Mouse (Mus musculus) CH12.LX (cell line): ENCODE results near the gene Nr0b2. TPM values are rescaled to one million over a fixed set of nuclear protein-coding genes. Genes with fewer than 3 reads are reported as not detected.

Experiments used
- DNase-seq: peaks from one replicate; pipeline ENCODE4 v3.0.0-alpha.2; 2013; ENCODE audit errors: extremely low read depth
- H3K27ac ChIP-seq: 2 replicates; pipeline ENCODE4 v1.5.1; 2012; ENCODE audit warnings: low read depth, mild to moderate bottlenecking, control low read depth, moderate library complexity; ENCODE audit not compliant: insufficient read depth
- H3K27me3 ChIP-seq: replicated peaks from 2 replicates; pipeline ENCODE3; 2012; ENCODE audit warnings: inconsistent platforms
- H3K36me3 ChIP-seq, 2 experiments: replicated peaks in 1 of 2; 2 replicates each; pipeline versions ENCODE3 to v1.6.1; 2012; ENCODE audit warnings: inconsistent platforms in 1 of 2, low read length in 1 of 2, mild to moderate bottlenecking in 1 of 2, mixed read lengths in 1 of 2, moderate library complexity in 1 of 2; ENCODE audit not compliant: control insufficient read depth in 1 of 2, insufficient read depth in 1 of 2
- H3K4me1 ChIP-seq, 2 experiments: 2 replicates each; pipeline ENCODE4 v1.6.1; 2012; ENCODE audit warnings: inconsistent platforms in 1 of 2, moderate library complexity in 1 of 2; ENCODE audit not compliant: insufficient read depth in 2 of 2, control insufficient read depth in 1 of 2
- H3K4me2 ChIP-seq: 2 replicates; pipeline ENCODE4 v1.6.1; 2012; ENCODE audit warnings: low read depth, mild to moderate bottlenecking, control low read depth; ENCODE audit not compliant: poor library complexity, insufficient read depth, severe bottlenecking
- H3K4me3 ChIP-seq, 3 experiments: fragments of 150-350 bp in 1 of 3; sonication (generic) in 1 of 3; replicated peaks in 1 of 3; 2 replicates each; pipeline versions ENCODE3 to v1.5.1; 2011 to 2012; ENCODE audit warnings: low read depth in 2 of 3, low read length in 2 of 3, mild to moderate bottlenecking in 2 of 3, moderate library complexity in 2 of 3, control low read depth in 1 of 3, improper control_type of control experiment in 1 of 3, inconsistent platforms in 1 of 3, mixed read lengths in 1 of 3; ENCODE audit not compliant: poor library complexity in 1 of 3
- H3K79me2 ChIP-seq: replicated peaks from 2 replicates; pipeline ENCODE4 v1.6.1; 2012; ENCODE audit warnings: mild to moderate bottlenecking, moderate library complexity; ENCODE audit not compliant: control insufficient read depth, poor library complexity, insufficient read depth, severe bottlenecking; ENCODE audit errors: extremely low read depth
- H3K9ac ChIP-seq: 2 replicates; pipeline ENCODE4 v1.6.1; 2012; ENCODE audit warnings: low read depth, mild to moderate bottlenecking, control low read depth, moderate library complexity; ENCODE audit not compliant: insufficient read depth
- H3K9me3 ChIP-seq: replicated peaks from 2 replicates; pipeline ENCODE3; 2012; ENCODE audit warnings: low read length, inconsistent platforms, mixed read lengths
- CHD2 ChIP-seq: IDR thresholded peaks from 2 replicates; pipeline ENCODE4 v1.6.1; 2011; ENCODE audit warnings: low read length, improper control_type of control experiment
- E2F4 ChIP-seq: IDR thresholded peaks from 2 replicates; pipeline ENCODE4 v1.6.1; 2011; ENCODE audit warnings: low read depth, low read length, improper control_type of control experiment; ENCODE audit not compliant: insufficient replicate concordance
- ELF1 ChIP-seq: IDR thresholded peaks from 2 replicates; pipeline ENCODE4 v1.6.1; 2014; ENCODE audit warnings: low read depth, mild to moderate bottlenecking, inconsistent platforms, low read length, improper control_type of control experiment
- ETS1 ChIP-seq: conservative IDR thresholded peaks from 2 replicates; pipeline ENCODE4 v1.6.1; 2012; ENCODE audit warnings: low read depth, mild to moderate bottlenecking, inconsistent platforms, low read length, improper control_type of control experiment, moderate library complexity
- JUN ChIP-seq: IDR thresholded peaks from 2 replicates; pipeline ENCODE4 v1.6.1; 2011; ENCODE audit warnings: low read depth, mild to moderate bottlenecking, low read length, improper control_type of control experiment, moderate library complexity; ENCODE audit not compliant: insufficient read depth
- KAT2A ChIP-seq: IDR thresholded peaks from 2 replicates; pipeline ENCODE4 v1.6.1; 2012; ENCODE audit warnings: low read length, improper control_type of control experiment, inconsistent platforms; ENCODE audit not compliant: insufficient replicate concordance
- MAX ChIP-seq: IDR thresholded peaks from 2 replicates; pipeline ENCODE4 v1.6.1; 2011; ENCODE audit warnings: low read length, improper control_type of control experiment
- MEF2A ChIP-seq: IDR thresholded peaks from 2 replicates; pipeline ENCODE4 v1.6.1; 2014; ENCODE audit warnings: low read depth, mild to moderate bottlenecking, inconsistent platforms, low read length, improper control_type of control experiment, borderline replicate concordance
- MXI1 ChIP-seq: IDR thresholded peaks from 2 replicates; pipeline ENCODE4 v1.6.1; 2011; ENCODE audit warnings: mild to moderate bottlenecking, low read depth, low read length, improper control_type of control experiment
- MYC ChIP-seq: IDR thresholded peaks from 2 replicates; pipeline ENCODE4 v1.6.1; 2011; ENCODE audit warnings: low read depth, mild to moderate bottlenecking, improper control_type of control experiment, low read length
- NRF1 ChIP-seq: IDR thresholded peaks from 2 replicates; pipeline ENCODE4 v1.6.1; 2014; ENCODE audit warnings: low read depth, mild to moderate bottlenecking, inconsistent platforms, low read length, improper control_type of control experiment, moderate library complexity
- PAX5 ChIP-seq: IDR thresholded peaks from 2 replicates; pipeline ENCODE4 v1.6.1; 2012; ENCODE audit warnings: low read length, inconsistent platforms, mixed read lengths
- POLR2A ChIP-seq: IDR thresholded peaks from 2 replicates; pipeline ENCODE4 v1.6.1; 2011; ENCODE audit warnings: low read depth, mild to moderate bottlenecking, improper control_type of control experiment, low read length
- POLR2AphosphoS2 ChIP-seq: IDR thresholded peaks from 2 replicates; pipeline ENCODE4 v1.6.1; 2011; ENCODE audit warnings: low read depth, low read length, improper control_type of control experiment
- RAD21 ChIP-seq: IDR thresholded peaks from 2 replicates; pipeline ENCODE4 v1.6.1; 2011; ENCODE audit warnings: low read depth, mild to moderate bottlenecking, low read length, improper control_type of control experiment, moderate library complexity
- SIN3A ChIP-seq: IDR thresholded peaks from 2 replicates; pipeline ENCODE4 v1.6.1; 2012; ENCODE audit warnings: low read length, improper control_type of control experiment, inconsistent platforms
- SMC3 ChIP-seq: IDR thresholded peaks from 2 replicates; pipeline ENCODE4 v1.6.1; 2011; ENCODE audit warnings: low read depth, low read length, improper control_type of control experiment
- TBP ChIP-seq: conservative IDR thresholded peaks from 2 replicates; pipeline ENCODE4 v1.6.1; 2011; ENCODE audit warnings: low read depth, low read length, improper control_type of control experiment
- TCF12 ChIP-seq: IDR thresholded peaks from 2 replicates; pipeline ENCODE4 v1.6.1; 2014; ENCODE audit warnings: low read depth, mild to moderate bottlenecking, inconsistent platforms, low read length, improper control_type of control experiment
- UBTF ChIP-seq: IDR thresholded peaks from 2 replicates; pipeline ENCODE4 v1.6.1; 2012; ENCODE audit warnings: low read depth, mild to moderate bottlenecking, inconsistent platforms, low read length, improper control_type of control experiment, moderate library complexity
- ZC3H11A ChIP-seq: IDR thresholded peaks from 2 replicates; pipeline ENCODE4 v1.6.1; 2012; ENCODE audit warnings: low read depth, mild to moderate bottlenecking, inconsistent platforms, low read length, improper control_type of control experiment
- ZKSCAN1 ChIP-seq: IDR thresholded peaks from 2 replicates; pipeline ENCODE4 v1.6.1; 2012; ENCODE audit warnings: low read depth, inconsistent platforms, low read length, improper control_type of control experiment, borderline replicate concordance
- ZMIZ1 ChIP-seq: IDR thresholded peaks from 2 replicates; pipeline ENCODE4 v1.6.1; 2012; ENCODE audit warnings: low read depth, mild to moderate bottlenecking, inconsistent platforms, low read length, improper control_type of control experiment
- ZNF384 ChIP-seq: IDR thresholded peaks from 2 replicates; pipeline ENCODE4 v1.6.1; 2012; ENCODE audit warnings: low read depth, low read length, improper control_type of control experiment, inconsistent platforms
- dilution Hi-C: fragments of 300-500 bp; cut with MboI; formaldehyde crosslinking; loops from 2 replicates; pipeline ENCODE4 v1.14.3; 2020; ENCODE audit warnings: low sequenced_read_pairs; ENCODE audit not compliant: extremely low pct_unique_long_range_greater_than_20kb, extremely low pct_ligation_motif_present
- in situ Hi-C: fragments of 300-500 bp; cut with MboI; formaldehyde crosslinking; loops from 3 replicates; pipeline ENCODE4 v1.14.3; 2019; ENCODE audit warnings: low sequenced_read_pairs, low pct_ligation_motif_present, low pct_unique_long_range_greater_than_20kb, mixed read lengths
- polyA plus RNA-seq: library from polyadenylated mRNA; unstranded; fragments of >175 nt; gene quantifications from 2 replicates; pipeline ENCODE4 v1.2.1, GENCODE M21; 2012; ENCODE audit warnings: low read depth; ENCODE audit not compliant: insufficient read length
- total RNA-seq, 2 experiments: library from RNA; depleted of rRNA; stranded (reverse); fragments of 300-350 nt in 1 of 2; fragments of >200 nt in 1 of 2; gene quantifications; 2 replicates each; pipeline ENCODE4 v1.2.3; 2012 to 2014

The Nr0b2 gene
- total and polyA plus RNA-seq, 3 experiments = not detected

- no peak overlapping the region for H3K4me3 ChIP-seq
- no peak overlapping the region for H3K27ac ChIP-seq
- DNase-seq = no peak
- peaks cover 12% of the 10 kb centered on the region for H3K27me3 ChIP-seq
- H3K4me2 ChIP-seq = no peak overlapping the region
- H3K4me1 ChIP-seq = peaks cover 0 to 10% of the 10 kb centered on the region in 2 experiments; a peak in 2 of 4 replicates
- no peak overlapping the region for H3K9ac ChIP-seq
- peaks cover 5% of the 10 kb centered on the region for H3K9me3 ChIP-seq
- in situ Hi-C loops = no loop called here
- H3K36me3 ChIP-seq = no peaks in the 10 kb centered on the region
- no peak for TF ChIP-seq ZKSCAN1
- no peak for TF ChIP-seq POLR2A
- no peak for TF ChIP-seq ZNF384
- TF ChIP-seq ELF1 = no peak
- no peak for TF ChIP-seq ETS1
- TF ChIP-seq SMC3 = no peak
- no peak for TF ChIP-seq NRF1
- TF ChIP-seq MXI1 = no peak
- no peak for TF ChIP-seq POLR2AphosphoS2
- no peak for TF ChIP-seq UBTF
- no peak for TF ChIP-seq MYC
- no peak for TF ChIP-seq ZMIZ1
- no peak for TF ChIP-seq PAX5
- H3K79me2 ChIP-seq = no peaks in the 10 kb centered on the region
- dilution Hi-C loops = no loop called here
These were observed 8.4 kb downstream of the Nr0b2 start for GRCm38 (mm10) chr4:133561622-133562021.

- no peaks in the 10 kb centered on the region for H3K36me3 ChIP-seq
- in situ Hi-C loops (no loop called here), dilution Hi-C loops (no loop called here)
- no peak overlapping the region for H3K27ac ChIP-seq
- peaks cover 5% of the 10 kb centered on the region for H3K9me3 ChIP-seq
- H3K4me2 ChIP-seq = no peak overlapping the region
- H3K4me3 ChIP-seq = no peak overlapping the region
- TF ChIP-seq POLR2AphosphoS2 (no peak), CHD2 (no peak), TCF12 (no peak), UBTF (no peak), ELF1 (no peak), TBP (no peak), MAX (no peak), KAT2A (no peak), MEF2A (no peak), ETS1 (no peak), ZC3H11A (no peak), NRF1 (no peak), SMC3 (no peak), JUN (no peak), SIN3A (no peak), RAD21 (no peak), E2F4 (no peak)
- H3K9ac ChIP-seq = no peak overlapping the region
- no peaks in the 10 kb centered on the region for H3K79me2 ChIP-seq
- H3K27me3 ChIP-seq = peaks cover 5% of the 10 kb centered on the region
- DNase-seq = no peak
- peaks cover 0 to 13% of the 10 kb centered on the region in 2 experiments; a peak in 2 of 4 replicates for H3K4me1 ChIP-seq
These were observed 10.0 kb downstream of the Nr0b2 start for GRCm38 (mm10) chr4:133563123-133563571.
